Mouse (Mus musculus) spleen, adult 2 months (tissue): ENCODE data around the gene Sncg. TPM values are rescaled to one million over a fixed set of nuclear protein-coding genes. Genes with fewer than 3 reads are reported as not detected.

Experiments
- DNase-seq, 2 experiments: peaks; one replicate each; pipeline versions ENCODE4 v3.0.0 to v3.0.0-alpha.2; 2012 to 2021; ENCODE audit warnings: low spot score in 2 of 2, low read depth in 1 of 2
- H3K27ac ChIP-seq: fragments of 200-500 bp; 2 replicates; pipeline ENCODE4 v1.5.1; 2012; ENCODE audit warnings: low read length, inconsistent platforms; ENCODE audit not compliant: insufficient read depth
- H3K27me3 ChIP-seq: fragments of 200-500 bp; 2 replicates; pipeline ENCODE4 v1.6.1; 2012; ENCODE audit warnings: mild to moderate bottlenecking, moderate library complexity, low read length, inconsistent platforms; ENCODE audit not compliant: control insufficient read depth, insufficient read depth
- H3K36me3 ChIP-seq: fragments of 200-500 bp; 2 replicates; pipeline ENCODE4 v1.6.1; 2012; ENCODE audit warnings: mild to moderate bottlenecking, low read length, inconsistent platforms; ENCODE audit not compliant: control insufficient read depth, insufficient read depth
- H3K4me1 ChIP-seq: fragments of 200-500 bp; 2 replicates; pipeline ENCODE4 v1.6.1; 2011; ENCODE audit warnings: inconsistent platforms; ENCODE audit not compliant: control insufficient read depth, insufficient read depth, insufficient read length
- H3K4me3 ChIP-seq: fragments of 200-500 bp; 2 replicates; pipeline ENCODE4 v1.5.1; 2011; ENCODE audit warnings: mild to moderate bottlenecking, inconsistent platforms; ENCODE audit not compliant: insufficient read depth, insufficient read length; ENCODE audit errors: extremely low read depth
- CTCF ChIP-seq: fragments of 200-500 bp; IDR thresholded peaks from 2 replicates; pipeline ENCODE4 v1.5.1; 2011; ENCODE audit warnings: mild to moderate bottlenecking, inconsistent platforms; ENCODE audit not compliant: insufficient read depth, insufficient read length, insufficient replicate concordance; ENCODE audit errors: extremely low read depth
- POLR2A ChIP-seq: fragments of 200-500 bp; IDR thresholded peaks from 2 replicates; pipeline ENCODE4 v1.6.1; 2011; ENCODE audit warnings: low read depth, low read length, inconsistent platforms
- WGBS: fragments of 180-500 bp; shearing (Covaris S2); methylation state at CpG from one replicate; pipeline ENCODE4 v1.1.7; 2018; 5-methylcytosine and 5-hydroxymethylcytosine counted together
- polyA plus RNA-seq: library from polyadenylated mRNA; depleted of rRNA; stranded (reverse); fragments of >200 nt; gene quantifications from 2 replicates; pipeline ENCODE4 v1.2.3, GENCODE M21; 2012

Sncg gene
- polyA plus RNA-seq, 1 experiment, result 1.6 TPM

DNA sequence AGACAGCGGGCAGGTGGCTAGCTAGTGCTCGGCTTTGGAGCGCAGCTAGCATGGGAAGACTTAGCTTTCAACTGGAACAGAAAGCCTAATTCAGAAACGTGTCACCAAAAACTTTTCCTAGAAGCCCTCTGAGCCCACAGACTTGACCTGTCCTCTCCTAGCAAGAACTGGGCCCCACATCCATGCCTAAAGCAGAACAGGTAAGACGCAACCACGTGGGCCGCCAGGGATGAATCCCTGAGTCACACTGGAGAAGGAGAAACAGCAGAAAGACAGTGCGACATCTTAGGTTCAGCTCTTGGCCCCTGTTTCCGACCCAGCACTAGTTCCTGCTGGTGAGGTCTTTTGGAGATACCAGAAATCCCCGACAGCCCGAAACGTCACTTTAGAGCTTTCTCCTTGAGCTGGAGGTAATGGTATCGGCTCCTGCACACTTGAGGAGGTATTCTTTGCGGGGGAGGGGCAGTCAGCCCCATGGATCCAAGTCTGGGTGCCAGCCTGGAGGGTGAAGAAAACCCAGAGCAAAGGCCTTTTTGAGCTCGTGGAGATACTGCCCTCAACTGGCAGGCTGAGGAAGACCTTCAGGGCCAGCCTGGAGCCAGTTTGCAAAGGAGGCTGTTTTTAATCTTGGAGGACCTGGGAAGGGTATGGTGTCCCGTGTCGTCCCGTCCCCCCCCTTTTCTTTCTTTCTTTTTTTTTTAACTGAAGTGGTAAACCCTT lies 11.7 kb downstream of the Sncg start:
- Histone ChIP-seq H3K4me1 (no peaks in the 10 kb centered on the region), H3K4me3 (no peak overlapping the region), H3K27ac (no peak overlapping the region), H3K27me3 (0 out of 2 replicates have a peak, but pooled peaks cover 3% of the 10 kb centered on the region), H3K36me3 (no peaks in the 10 kb centered on the region)
- peak in 1 of 2 experiments; percentile 24 for DNase-seq
- no peak for TF ChIP-seq POLR2A
- peak; percentile 40; the same call in 1 of the 2 replicates for TF ChIP-seq CTCF
- WGBS, result 54% methylated on average over 18 of the region's 18 CpGs

DNA sequence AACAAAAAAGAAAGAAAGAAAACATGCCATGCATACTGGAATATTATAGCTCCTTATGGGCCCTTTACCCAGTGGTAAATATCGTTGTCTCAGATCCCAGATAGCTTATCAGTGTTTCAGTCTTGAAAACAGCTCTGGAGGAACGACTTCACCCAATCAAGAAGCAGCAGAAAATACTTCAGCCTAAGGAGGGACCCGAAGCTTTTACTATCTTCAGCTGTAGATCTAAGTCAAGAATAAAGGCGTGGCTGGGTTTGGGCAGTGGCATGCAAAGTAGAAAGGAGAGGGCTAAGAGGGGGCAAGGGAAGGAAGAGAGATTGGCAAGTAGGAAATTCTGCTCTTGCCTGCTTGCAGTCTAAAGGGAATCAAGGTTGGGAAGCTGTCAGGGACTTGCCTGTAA lies 12.5 kb downstream of the Sncg start:
- Histone ChIP-seq H3K36me3 (no peaks in the 10 kb centered on the region), H3K27me3 (0 out of 2 replicates have a peak, but pooled peaks cover 3% of the 10 kb centered on the region), H3K4me3 (no peak overlapping the region), H3K27ac (no peak overlapping the region), H3K4me1 (no peaks in the 10 kb centered on the region)
- WGBS, result 68% methylated on average over 4 of the region's 4 CpGs
- DNase-seq, result no peak
- TF ChIP-seq CTCF, result no peak
- TF ChIP-seq POLR2A, result no peak

DNA sequence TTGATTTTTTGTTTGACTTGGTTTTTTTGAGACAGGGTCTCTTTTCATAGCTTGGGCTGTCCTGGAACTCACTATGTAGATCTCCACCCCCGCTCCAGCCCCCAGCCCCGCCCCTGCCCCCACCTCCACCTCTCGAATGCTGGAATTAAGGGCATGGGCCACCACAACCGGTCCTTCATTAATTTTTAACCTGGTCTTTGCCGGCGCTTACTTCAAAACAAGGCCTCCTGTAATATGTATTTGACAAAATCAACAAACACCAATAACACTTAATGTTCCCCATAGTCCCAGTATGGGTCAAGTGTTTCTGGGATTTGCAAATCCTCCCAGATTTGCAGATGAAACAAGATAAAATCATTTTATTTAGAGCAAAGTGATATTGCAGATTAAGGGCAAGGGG lies 14.3 kb downstream of the Sncg start:
- H3K27ac ChIP-seq, result no peak overlapping the region
- no peaks in the 10 kb centered on the region for H3K4me1 ChIP-seq
- WGBS, result 75% methylated on average over 6 of the region's 6 CpGs
- no peak overlapping the region for H3K4me3 ChIP-seq
- TF ChIP-seq POLR2A (no peak), CTCF (no peak)
- DNase-seq, result no peak
- no peaks in the 10 kb centered on the region for H3K36me3 ChIP-seq
- 0 out of 2 replicates have a peak, but pooled peaks cover 3% of the 10 kb centered on the region for H3K27me3 ChIP-seq

DNA sequence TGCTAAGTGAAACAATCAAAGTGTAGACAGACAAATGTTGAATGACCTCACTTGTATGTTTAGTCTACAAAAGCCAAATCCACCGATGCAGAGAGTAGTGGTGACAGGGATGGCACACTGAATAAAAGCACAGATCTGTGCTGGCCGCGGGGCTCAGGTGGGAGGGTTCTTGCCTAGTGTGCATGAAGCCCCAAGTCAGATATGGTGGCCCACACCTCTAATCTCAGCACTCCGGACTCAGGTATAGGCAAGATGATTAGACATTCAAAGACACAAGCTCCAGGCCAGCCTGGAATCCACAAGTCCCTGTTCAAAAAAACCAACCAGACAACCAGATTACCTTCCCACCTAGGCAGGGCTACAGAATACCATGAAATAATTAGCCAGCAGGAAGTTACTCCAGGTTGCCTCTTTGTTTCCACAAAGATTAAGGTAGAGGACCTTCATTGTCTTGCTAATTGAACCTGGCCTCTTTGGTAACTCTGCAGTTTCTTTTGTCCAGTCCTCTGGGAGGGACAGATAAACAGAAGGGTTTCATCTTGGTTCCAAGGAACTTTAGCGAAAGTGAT lies 14.8 kb downstream of the Sncg start:
- no peak for DNase-seq
- Histone ChIP-seq H3K4me3 (no peak overlapping the region), H3K36me3 (no peaks in the 10 kb centered on the region), H3K27me3 (0 out of 2 replicates have a peak, but pooled peaks cover 3% of the 10 kb centered on the region), H3K4me1 (no peaks in the 10 kb centered on the region), H3K27ac (no peak overlapping the region)
- TF ChIP-seq POLR2A, result no peak
- no peak for TF ChIP-seq CTCF
- WGBS, result 69% methylated on average over 5 of the region's 5 CpGs

DNA sequence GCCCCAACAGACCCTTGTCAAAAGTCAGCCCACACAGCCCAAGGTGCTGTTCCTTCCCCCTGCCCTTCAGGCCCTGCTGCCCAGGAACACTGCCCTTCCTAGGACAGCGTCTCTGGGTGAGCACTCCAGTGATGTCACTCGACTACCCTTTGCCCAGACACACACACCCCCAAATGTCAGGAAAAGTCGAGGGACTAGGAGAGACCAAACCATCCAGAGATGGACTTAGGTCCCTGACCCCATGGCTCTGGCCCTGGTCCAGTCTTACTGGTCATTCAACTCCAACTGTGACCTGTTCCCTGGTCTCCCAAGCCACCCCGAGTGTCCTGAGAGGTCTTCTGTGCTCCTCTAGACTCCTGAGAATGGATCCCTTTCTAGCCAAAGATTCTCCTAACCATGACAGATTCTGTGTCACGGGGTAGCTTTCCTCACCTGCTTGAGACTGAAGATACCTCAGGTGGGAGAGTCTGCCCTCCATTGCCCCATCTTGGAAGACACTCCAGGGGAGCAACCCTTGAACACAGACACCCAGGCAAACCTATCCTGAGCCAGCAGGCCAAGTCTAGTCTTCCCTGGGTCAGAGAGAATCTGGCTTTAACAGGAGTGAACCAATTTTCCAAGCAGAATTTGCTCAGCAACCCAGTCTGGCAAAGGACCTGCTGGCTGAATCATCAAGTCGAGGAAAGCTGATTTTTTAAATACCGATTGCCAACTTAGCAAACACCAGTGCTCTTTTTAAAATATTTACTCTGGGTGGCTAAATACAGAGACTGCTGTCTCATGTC lies 16.7 kb downstream of the Sncg start:
- H3K27ac ChIP-seq, result no peak overlapping the region
- DNase-seq, result no peak

GRCm38 (mm10) chr14:34355301-34355700 lies 19.3 kb downstream of the Sncg start, which contains the start of gene Fam25c:
TSS of gene Fam25c (minus strand) at chr14:34355433.
- no peaks in the 10 kb centered on the region for H3K4me1 ChIP-seq
- no peak within 1 kb of the TSS for H3K27ac ChIP-seq
- H3K36me3 ChIP-seq, result no peaks in the 10 kb centered on the region
- DNase-seq, result no peak
- 89% methylated on average over 6 of the region's 6 CpGs for WGBS
- no peaks in the 10 kb centered on the region for H3K27me3 ChIP-seq
- no peak within 1 kb of the TSS for H3K4me3 ChIP-seq
- TF ChIP-seq CTCF, result no peak
- no peak for TF ChIP-seq POLR2A

More for the DNA sequence above, 16.7 kb downstream of the Sncg start:
- TF ChIP-seq CTCF (no peak), POLR2A (no peak)
- WGBS, result 77% methylated on average over 7 of the region's 7 CpGs
- Histone ChIP-seq H3K27me3 (no peaks in the 10 kb centered on the region), H3K4me1 (no peaks in the 10 kb centered on the region), H3K36me3 (no peaks in the 10 kb centered on the region), H3K4me3 (no peak overlapping the region)

GRCm38 (mm10) chr14:34354456-34354855 lies 20.1 kb downstream of the Sncg start:
- 84% methylated on average over 4 of the region's 4 CpGs for WGBS
- Histone ChIP-seq H3K4me1 (no peaks in the 10 kb centered on the region), H3K4me3 (no peak overlapping the region), H3K27me3 (no peaks in the 10 kb centered on the region), H3K27ac (no peak overlapping the region), H3K36me3 (no peaks in the 10 kb centered on the region)
- no peak for TF ChIP-seq POLR2A
- TF ChIP-seq CTCF, result no peak
- no peak for DNase-seq
